Mouse (Mus musculus) heart, embryonic 14.5 days (tissue): ENCODE data around the gene Cmtr1. TPM values are rescaled to one million over a fixed set of nuclear protein-coding genes. Genes with fewer than 3 reads are reported as not detected.

Experiments used
- ATAC-seq: fragments of 200-750 bp; cut with Nextera tagmentation; 2 replicates; pipeline ENCODE4 v1.8.0; 2017; ENCODE audit warnings: low read depth, moderate TSS enrichment; ENCODE audit not compliant: insufficient number of reproducible peaks, insufficient read depth, low FRiP score
- H3K27ac ChIP-seq, 2 experiments: fragments of 200-500 bp in 1 of 2; fragments of 300-500 bp in 1 of 2; sonication (generic) in 1 of 2; replicated peaks in 1 of 2; 2 replicates each; pipeline ENCODE4 v1.5.1; 2012 to 2014; ENCODE audit warnings: low read depth in 2 of 2, low read length in 2 of 2, control low read depth in 1 of 2, mild to moderate bottlenecking in 1 of 2, mixed read lengths in 1 of 2; ENCODE audit not compliant: control insufficient read depth in 1 of 2, insufficient read depth in 1 of 2
- H3K27me3 ChIP-seq: fragments of 300-500 bp; sonication (generic); 2 replicates; pipeline ENCODE4 v1.6.1; 2014; ENCODE audit warnings: mild to moderate bottlenecking, low read length, control low read depth; ENCODE audit not compliant: control insufficient read depth, insufficient read depth
- H3K36me3 ChIP-seq: fragments of 300-500 bp; sonication (generic); 2 replicates; pipeline ENCODE4 v1.6.1; 2014; ENCODE audit warnings: mild to moderate bottlenecking, control low read depth, low read length, mixed read lengths; ENCODE audit not compliant: control insufficient read depth, insufficient read depth
- H3K4me1 ChIP-seq, 2 experiments: fragments of 200-500 bp in 1 of 2; fragments of 300-500 bp in 1 of 2; sonication (generic) in 1 of 2; 2 replicates each; pipeline ENCODE4 v1.6.1; 2012 to 2014; ENCODE audit warnings: low read length in 2 of 2, control low read depth in 1 of 2, mixed read lengths in 1 of 2; ENCODE audit not compliant: control insufficient read depth in 2 of 2, insufficient read depth in 2 of 2
- H3K4me2 ChIP-seq: fragments of 300-500 bp; sonication (generic); 2 replicates; pipeline ENCODE4 v1.6.1; 2014; ENCODE audit warnings: mild to moderate bottlenecking, low read length
- H3K4me3 ChIP-seq, 2 experiments: fragments of 200-500 bp in 1 of 2; fragments of 300-500 bp in 1 of 2; sonication (generic) in 1 of 2; 2 replicates each; pipeline ENCODE4 v1.5.1; 2012 to 2014; ENCODE audit warnings: low read length in 2 of 2, mild to moderate bottlenecking in 2 of 2, control low read depth in 1 of 2, low read depth in 1 of 2, moderate library complexity in 1 of 2; ENCODE audit not compliant: control insufficient read depth in 1 of 2, insufficient read depth in 1 of 2
- H3K9ac ChIP-seq: fragments of 300-500 bp; sonication (generic); 2 replicates; pipeline ENCODE4 v1.6.1; 2014; ENCODE audit warnings: mild to moderate bottlenecking, low read length
- H3K9me3 ChIP-seq: fragments of 300-500 bp; sonication (generic); 2 replicates; pipeline ENCODE4 v1.6.1; 2016; ENCODE audit warnings: low read length, control low read depth; ENCODE audit not compliant: control insufficient read depth
- WGBS: fragments of 180-500 bp; shearing (Covaris S2); extraction: QIAGEN DNeasy Blood & Tissue Kit; methylation state at CpG from one replicate; pipeline ENCODE4 v1.1.7; 2014; 5-methylcytosine and 5-hydroxymethylcytosine counted together
- polyA plus RNA-seq: library from polyadenylated mRNA; unstranded; fragments of >200 nt; fragmentation: Nextera tagmentation; extraction: Ambion mirVana; gene quantifications from 2 replicates; pipeline ENCODE4 v1.2.1, GENCODE M21; 2014

Cmtr1 gene
- polyA plus RNA-seq, 1 experiment from 2014 or later = 81.3 TPM

DNA sequence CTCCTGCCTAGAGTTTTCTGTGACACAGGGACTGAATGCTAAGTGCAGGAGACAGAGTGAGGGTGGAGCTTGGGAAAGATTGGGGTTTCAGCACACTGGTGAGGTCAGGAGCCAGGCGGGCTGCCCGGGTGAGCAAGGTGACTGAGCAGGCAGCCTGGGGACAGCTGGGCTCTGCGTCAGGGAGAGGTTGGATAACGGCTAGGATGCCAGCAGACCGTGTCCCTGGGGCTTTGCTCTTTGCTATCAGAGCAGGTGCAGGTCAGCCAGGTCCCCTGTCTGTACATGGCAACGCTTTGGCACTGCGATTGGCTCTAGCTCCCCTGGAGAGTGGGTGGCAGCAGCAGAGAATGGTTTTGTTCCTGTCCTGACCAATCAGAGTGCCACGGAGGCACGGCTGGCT, 33.1 kb upstream of the Cmtr1 start:
- no peaks in the 10 kb centered on the region for H3K9me3 ChIP-seq
- 89% methylated on average over 9 of the region's 9 CpGs for WGBS
- H3K4me3 ChIP-seq = no peak overlapping the region
- H3K4me1 ChIP-seq = no peaks in the 10 kb centered on the region
- peaks cover 90% of the 10 kb centered on the region for H3K36me3 ChIP-seq
- no peak for ATAC-seq
- no peak overlapping the region for H3K27ac ChIP-seq
- H3K4me2 ChIP-seq = no peak overlapping the region
- H3K9ac ChIP-seq = no peak overlapping the region
- no peaks in the 10 kb centered on the region for H3K27me3 ChIP-seq

GRCm38 (mm10) chr17:29628946-29629345, 31.4 kb upstream of the Cmtr1 start:
- Histone ChIP-seq H3K4me2 (no peak overlapping the region), H3K9me3 (no peaks in the 10 kb centered on the region), H3K4me1 (no peaks in the 10 kb centered on the region), H3K9ac (no peak overlapping the region), H3K36me3 (peaks cover 91% of the 10 kb centered on the region), H3K4me3 (no peak overlapping the region), H3K27me3 (no peaks in the 10 kb centered on the region), H3K27ac (no peak overlapping the region)
- WGBS = 67% methylated on average over 5 of the region's 5 CpGs
- no peak for ATAC-seq

DNA sequence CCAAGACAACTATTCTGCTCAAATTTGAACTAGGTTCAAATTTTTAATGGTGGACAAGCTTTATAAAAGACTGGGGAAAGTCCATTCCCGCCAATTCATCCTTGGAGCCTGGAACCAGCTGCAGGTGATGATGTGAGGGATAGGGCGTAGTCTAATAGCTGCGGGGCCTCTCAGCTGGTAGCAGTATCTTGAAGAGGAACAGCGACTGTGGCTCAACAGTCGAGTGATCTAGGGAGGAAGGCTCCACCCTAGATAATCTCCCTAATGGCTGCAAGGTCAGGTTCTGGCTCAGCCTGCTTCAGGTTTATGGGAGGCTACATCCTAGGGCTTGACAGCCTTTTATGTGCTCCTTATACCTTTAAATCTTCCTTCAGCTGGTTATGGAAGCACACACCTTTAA, 30.8 kb upstream of the Cmtr1 start:
- no peak overlapping the region for H3K4me3 ChIP-seq
- WGBS = 53% methylated on average over 5 of the region's 5 CpGs
- H3K4me2 ChIP-seq = no peak overlapping the region
- no peaks in the 10 kb centered on the region for H3K9me3 ChIP-seq
- ATAC-seq = no peak
- no peak overlapping the region for H3K9ac ChIP-seq
- no peaks in the 10 kb centered on the region for H3K27me3 ChIP-seq
- peaks cover 91% of the 10 kb centered on the region for H3K36me3 ChIP-seq
- no peaks in the 10 kb centered on the region for H3K4me1 ChIP-seq
- no peak overlapping the region for H3K27ac ChIP-seq

- peaks cover 96% of the 10 kb centered on the region for H3K36me3 ChIP-seq
- 91% methylated on average over 11 of the region's 11 CpGs for WGBS
Measured at GRCm38 (mm10) chr17:29632312-29632711, 28.1 kb upstream of the Cmtr1 start.

DNA sequence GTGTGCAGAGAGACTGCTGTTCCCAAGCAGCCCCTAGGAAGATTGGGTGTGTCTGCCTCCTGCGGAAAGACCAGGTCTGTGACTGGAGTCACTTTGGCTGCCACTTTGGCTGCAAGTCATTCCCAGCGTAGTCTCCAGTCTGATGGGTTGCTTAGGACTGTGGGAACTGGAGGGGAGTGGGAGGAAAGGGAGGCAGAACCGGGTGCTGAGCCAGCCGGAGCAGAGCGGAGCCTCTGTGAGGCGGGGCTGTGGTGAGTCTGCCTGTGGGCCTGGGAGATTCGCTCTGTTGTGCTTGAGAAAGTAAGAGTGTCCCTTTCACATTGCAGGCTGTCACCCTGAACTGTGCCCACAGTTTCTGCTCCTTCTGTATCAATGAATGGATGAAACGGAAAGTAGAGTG, 24.9 kb upstream of the Cmtr1 start:
- H3K27ac ChIP-seq = no peak overlapping the region
- ATAC-seq = no peak
- H3K4me1 ChIP-seq = peaks cover 5 to 13% of the 10 kb centered on the region in 2 experiments; a peak in 3 of 4 replicates
- H3K4me2 ChIP-seq = no peak overlapping the region
- WGBS = 86% methylated on average over 8 of the region's 8 CpGs
- peaks cover 94% of the 10 kb centered on the region for H3K36me3 ChIP-seq
- H3K9me3 ChIP-seq = no peaks in the 10 kb centered on the region
- H3K9ac ChIP-seq = no peak overlapping the region
- no peaks in the 10 kb centered on the region for H3K27me3 ChIP-seq
- no peak overlapping the region for H3K4me3 ChIP-seq

More at GRCm38 (mm10) chr17:29632312-29632711, 28.1 kb upstream of the Cmtr1 start:
- no peak overlapping the region for H3K4me2 ChIP-seq
- no peak overlapping the region for H3K9ac ChIP-seq
- no peaks in the 10 kb centered on the region for H3K27me3 ChIP-seq
- no peak overlapping the region for H3K4me3 ChIP-seq
- no peak for ATAC-seq
- H3K9me3 ChIP-seq = no peaks in the 10 kb centered on the region
- H3K27ac ChIP-seq = no peak overlapping the region
- peaks cover 1 to 9% of the 10 kb centered on the region in 2 experiments; a peak in 3 of 4 replicates for H3K4me1 ChIP-seq

- no peak overlapping the region for H3K4me2 ChIP-seq
- no peak overlapping the region for H3K4me3 ChIP-seq
- H3K27ac ChIP-seq = no peak overlapping the region
- no peak for ATAC-seq
- 65% methylated on average over 5 of the region's 5 CpGs for WGBS
- H3K36me3 ChIP-seq = peaks cover 94% of the 10 kb centered on the region
- H3K9ac ChIP-seq = no peak overlapping the region
- H3K4me1 ChIP-seq = peaks cover 8 to 17% of the 10 kb centered on the region in 2 experiments; a peak in 3 of 4 replicates
- H3K27me3 ChIP-seq = no peaks in the 10 kb centered on the region
- no peaks in the 10 kb centered on the region for H3K9me3 ChIP-seq
Measured at GRCm38 (mm10) chr17:29636118-29636517, 24.3 kb upstream of the Cmtr1 start.

DNA sequence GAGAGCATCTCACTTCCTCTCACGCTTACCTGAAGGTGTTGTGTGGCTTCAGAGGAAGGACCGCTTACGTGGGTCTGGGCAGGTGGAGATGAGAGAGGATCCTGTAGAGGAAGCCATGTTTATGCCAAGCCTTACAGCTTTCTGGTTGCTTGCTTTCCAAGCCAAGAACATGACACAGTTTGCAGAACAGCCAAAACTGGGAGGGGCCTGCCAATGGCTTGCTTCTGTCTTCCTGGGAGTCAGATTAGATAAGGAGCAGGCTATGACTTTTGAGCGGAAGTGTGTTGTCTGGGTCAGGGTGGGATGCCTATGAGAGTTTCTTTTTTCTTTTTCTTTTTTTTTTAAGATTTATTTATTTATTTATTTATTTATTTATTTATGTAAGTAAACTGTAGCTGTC, 23.0 kb upstream of the Cmtr1 start:
- Histone ChIP-seq H3K4me1 (peaks cover 8 to 18% of the 10 kb centered on the region in 2 experiments; a peak in 3 of 4 replicates), H3K4me3 (no peak overlapping the region), H3K9ac (no peak overlapping the region), H3K4me2 (no peak overlapping the region), H3K9me3 (no peaks in the 10 kb centered on the region), H3K27me3 (no peaks in the 10 kb centered on the region), H3K27ac (no peak overlapping the region), H3K36me3 (peaks cover 94% of the 10 kb centered on the region)
- ATAC-seq = no peak
- 67% methylated on average over 4 of the region's 4 CpGs for WGBS

DNA sequence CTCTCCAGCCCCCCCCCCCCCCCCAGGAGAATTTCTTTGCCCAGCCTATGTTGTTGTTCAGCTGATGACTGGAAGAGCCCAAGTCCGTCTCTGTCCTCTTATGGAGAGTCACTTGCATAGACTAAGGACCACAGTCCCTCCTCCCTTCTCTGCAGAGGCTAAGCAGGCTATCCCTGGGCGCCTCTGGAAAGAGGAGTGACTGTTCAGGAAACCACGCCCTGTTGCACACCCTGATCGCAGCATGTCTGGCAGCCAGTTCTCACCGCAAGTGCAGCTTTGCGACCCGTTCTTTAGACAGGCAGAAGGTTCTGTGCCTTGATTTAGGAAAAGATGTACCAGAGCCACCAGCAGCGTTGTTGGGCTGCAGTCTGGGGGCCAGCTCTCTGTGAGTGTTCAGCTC, 22.5 kb upstream of the Cmtr1 start:
- Histone ChIP-seq H3K9me3 (no peaks in the 10 kb centered on the region), H3K4me3 (no peak overlapping the region), H3K27ac (no peak overlapping the region), H3K27me3 (no peaks in the 10 kb centered on the region), H3K36me3 (peaks cover 94% of the 10 kb centered on the region), H3K4me1 (peaks cover 8 to 18% of the 10 kb centered on the region in 2 experiments; a peak in 3 of 4 replicates), H3K9ac (no peak overlapping the region), H3K4me2 (no peak overlapping the region)
- ATAC-seq = no peak
- WGBS = 52% methylated on average over 8 of the region's 8 CpGs
